Mouse (Mus musculus) frontal cortex, postnatal 14 days (tissue): ENCODE measurements around the gene Bicc1.

Experiments used
- DNase-seq, 2 experiments: peaks; one replicate each; pipeline ENCODE4 v3.0.0; 2022; ENCODE audit warnings: low spot score in 2 of 2

The Bicc1 gene

DNA sequence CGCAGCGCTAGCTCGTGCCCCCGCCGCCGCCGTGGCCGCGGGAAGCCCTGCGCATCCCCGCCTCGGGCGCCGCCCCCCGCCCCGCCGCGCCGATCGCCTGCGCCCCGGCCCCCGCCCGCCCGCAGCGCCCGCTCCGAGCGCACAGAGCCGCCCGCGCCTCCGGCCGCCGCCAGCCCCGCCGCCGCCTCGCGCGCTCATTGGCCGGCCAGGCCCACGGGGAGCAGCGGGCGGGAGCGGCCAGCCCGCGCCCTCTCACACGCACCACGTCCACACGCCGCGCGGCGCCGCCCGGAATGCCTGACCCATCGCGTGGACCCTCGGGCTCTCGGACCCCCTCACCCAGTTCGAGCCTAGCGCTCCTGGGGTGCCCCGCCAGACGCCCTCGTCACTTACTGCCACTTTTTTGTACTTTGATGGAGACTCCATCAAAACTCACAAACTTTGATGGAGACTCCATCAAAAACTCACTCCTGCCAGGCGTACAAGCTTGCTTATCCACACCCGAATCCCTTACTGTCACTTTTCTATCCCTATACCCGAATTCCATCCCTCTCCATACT, at the start of gene Bicc1:
Gene Bicc1, minus strand, starts transcription at position 25 of the 560 bp plus-strand sequence.
- DNase-seq, result no peak

DNA sequence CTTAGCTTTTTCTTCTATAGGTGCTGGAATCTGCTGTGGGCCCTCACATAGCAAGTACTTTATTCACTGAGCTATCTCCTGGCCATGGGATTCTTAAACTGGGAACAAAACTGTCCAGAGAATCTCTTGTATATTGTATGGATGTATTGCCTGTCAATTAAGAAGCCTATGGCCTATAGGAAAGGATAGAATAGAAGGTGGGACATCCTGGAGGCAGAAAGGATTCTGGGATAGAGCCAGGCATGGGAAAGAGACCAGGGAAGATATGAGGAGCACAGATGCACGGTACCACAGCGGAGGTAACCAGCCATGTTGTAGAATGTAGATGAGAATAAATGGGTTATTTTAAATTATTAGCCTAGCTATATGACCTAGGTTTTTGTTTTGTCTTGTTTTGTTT, 42.0 kb upstream of the Bicc1 start:
- no peak for DNase-seq

DNA sequence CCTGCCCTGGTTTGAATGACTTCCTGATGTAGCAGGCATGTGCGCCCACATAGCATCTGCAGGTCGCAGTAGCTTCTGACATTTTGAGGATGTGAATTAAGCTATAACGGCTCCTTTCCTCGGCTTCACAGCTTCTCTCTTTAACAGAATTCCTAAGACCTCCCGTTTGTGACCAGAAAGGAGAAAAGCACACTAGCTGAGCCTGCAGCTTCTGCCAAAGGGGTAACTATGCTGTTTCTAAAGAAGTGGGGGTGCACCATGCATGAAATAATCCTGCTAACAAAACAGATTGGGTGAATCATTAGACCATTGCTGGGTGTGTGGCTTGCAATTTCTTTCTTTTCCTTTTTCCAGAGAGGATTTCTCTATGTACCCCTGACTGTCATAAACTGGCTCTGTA, 41.5 kb upstream of the Bicc1 start:
- DNase-seq, result no peak

DNA sequence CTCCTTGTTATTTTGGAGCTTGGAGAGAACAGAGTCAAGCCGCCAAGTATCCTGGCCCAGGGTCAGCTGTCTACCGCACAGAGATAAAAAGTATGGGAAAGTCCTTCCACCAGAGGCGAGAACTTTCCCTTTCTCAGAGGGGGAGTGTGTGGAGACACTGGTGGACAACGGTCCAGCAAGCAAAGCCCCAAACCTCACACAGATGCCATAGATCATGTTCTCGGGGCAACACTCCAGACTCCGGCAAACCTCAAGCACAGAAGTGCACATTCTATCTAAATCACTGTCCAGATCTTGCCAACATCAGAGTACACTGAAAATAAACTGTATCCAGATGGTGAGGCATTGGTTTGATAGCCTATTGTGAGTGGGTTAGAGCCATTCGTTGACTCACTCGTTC, 39.2 kb upstream of the Bicc1 start:
- no peak for DNase-seq

DNA sequence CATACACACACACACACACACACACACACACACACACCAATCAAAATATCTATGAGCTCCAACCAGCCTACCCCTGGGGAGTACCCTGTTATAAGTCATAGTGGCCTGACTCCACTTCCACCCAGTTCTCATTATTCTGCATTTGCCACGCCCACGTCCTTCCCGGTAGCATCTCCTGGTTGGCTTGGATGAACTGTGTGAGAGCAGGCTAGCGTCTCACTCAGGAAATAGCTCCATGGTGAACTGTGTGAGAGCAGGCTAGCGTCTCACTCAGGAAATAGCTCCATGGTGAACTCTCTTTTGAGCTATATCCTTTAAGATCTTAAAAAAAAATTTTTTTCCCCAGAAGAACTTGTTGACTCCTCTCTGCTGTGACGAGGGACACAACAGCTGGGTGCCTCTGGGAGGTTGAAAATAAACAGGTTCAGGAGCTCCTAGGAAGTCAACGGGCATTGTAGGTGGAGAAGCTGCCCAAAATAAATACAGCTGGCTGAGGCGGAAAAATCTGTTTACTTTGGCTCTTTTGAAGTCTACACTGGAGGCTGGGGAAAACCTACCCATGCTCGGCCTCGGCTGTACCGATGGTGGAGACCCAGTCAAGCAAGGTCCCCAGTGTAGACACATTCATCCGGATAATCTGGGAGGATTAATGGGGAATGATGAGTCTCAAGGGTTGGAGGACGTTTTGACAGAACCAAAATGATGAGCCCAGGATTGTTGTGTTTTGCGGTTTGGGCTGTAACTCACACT, 37.7 kb upstream of the Bicc1 start:
- no peak for DNase-seq

DNA sequence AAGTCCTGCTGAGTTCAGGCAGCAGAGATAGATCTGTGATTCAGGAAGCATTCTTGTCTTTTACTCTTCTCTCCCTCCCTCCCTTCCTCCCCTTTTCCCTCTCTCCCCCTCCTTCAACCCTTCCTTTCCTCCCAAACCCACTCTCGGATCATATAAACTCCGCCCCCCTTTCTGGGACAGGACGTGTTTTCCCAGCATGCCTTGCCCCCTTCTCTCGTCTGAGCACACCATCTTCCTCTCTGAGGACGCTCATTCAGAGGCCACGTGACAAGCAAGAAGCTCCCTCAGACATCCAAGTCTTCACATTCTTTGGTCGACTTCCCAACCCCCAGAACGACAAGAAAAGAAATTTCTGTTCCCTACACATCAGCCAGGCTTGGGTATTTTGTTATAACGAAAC, 36.0 kb upstream of the Bicc1 start:
- DNase-seq, result no peak

DNA sequence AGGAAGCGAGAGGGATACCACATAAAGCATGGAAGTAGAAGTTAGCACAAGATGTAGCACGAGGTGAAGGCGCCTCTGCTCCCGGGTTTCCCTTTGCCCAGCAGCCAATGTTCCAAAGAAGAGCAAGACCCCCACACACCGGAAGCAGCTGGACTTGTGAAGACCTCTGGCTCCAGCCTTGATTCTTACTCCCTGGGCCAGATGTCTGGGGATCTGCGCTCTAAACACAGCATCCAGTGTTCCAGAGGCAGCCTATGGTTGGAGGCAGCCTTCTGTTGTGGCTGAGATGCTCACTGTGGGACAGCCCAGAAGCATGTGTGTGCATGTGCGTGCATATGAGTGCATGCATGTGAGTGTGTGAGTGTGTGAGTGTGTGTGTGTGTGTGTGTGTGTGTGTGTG, 35.2 kb upstream of the Bicc1 start:
- no peak for DNase-seq

DNA sequence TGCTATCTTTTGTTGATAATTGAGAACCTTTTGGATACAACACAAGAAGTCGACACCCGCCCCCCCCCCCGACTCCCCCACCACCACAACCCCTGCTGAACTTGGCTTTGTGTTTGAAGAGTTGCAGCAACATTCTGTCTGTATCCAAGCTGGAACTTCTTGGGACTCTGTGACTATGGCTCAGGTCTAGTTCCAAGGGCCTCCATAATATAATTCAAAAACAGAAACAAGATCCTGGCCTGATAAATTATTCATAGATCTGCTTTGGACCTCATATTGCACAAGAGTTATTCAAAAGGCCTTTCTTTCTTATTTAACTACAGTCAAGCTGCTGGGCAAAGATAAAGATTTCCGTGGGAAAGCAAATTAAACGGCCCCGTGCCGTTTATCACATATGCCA, 33.8 kb upstream of the Bicc1 start:
- DNase-seq, result no peak

DNA sequence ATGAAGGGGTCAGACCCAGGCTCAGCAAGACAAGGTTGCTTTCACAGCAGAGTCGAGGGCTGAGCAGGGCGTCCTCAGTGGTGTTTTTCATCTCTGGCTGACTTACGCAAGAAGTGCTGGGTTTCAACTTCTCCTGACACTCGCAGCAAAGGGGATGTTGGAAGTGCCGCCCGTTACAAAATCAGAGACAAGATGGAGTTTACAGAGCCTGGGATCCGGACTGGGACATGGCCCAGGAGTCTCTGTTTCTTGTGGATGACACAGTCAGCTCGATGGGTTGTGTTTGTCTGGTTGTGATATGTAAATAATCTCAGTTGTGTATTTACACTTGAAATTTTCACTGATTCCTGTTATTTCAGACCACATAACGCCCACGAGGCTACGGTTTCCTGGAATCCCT, 33.4 kb upstream of the Bicc1 start:
- DNase-seq, result no peak

DNA sequence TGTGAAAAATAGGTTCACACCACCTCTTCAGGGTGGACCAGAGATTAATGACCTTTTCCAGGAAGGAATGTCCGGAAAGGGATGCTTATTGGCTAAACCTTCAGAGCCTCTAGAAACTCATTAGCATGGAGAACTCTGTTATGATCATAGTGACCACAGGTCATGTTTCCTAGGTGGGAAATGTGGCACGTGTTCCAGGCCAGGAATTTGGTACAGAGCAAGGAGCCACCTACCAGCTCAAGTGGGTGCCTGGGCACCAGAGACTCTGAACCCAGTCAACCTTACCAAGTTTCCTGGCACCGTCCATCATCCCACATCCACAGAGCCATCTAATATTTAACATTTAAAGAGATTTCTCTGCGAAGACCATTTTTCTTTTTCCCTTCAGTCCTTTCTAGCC, 29.2 kb upstream of the Bicc1 start:
- DNase-seq, result no peak

DNA sequence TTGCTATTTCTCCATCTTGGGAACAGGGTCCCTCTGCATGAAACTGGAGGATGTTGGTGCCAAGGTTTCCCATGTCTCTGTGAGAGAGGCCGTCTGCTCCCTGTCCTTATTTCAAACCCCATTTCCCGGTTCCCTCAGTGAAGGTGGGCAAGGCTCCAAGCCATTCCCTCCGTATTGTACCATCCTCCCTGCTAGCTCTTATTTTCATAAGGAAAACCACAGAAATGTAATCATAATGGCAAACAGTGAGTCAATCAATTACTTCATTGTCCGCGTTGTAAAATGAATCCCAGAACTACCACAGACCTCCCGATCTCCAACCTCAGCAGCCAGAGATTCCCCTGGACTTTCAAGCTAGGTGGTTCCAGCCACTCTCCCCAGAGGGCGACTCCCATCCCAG, 25.6 kb upstream of the Bicc1 start:
- no peak for DNase-seq

DNA sequence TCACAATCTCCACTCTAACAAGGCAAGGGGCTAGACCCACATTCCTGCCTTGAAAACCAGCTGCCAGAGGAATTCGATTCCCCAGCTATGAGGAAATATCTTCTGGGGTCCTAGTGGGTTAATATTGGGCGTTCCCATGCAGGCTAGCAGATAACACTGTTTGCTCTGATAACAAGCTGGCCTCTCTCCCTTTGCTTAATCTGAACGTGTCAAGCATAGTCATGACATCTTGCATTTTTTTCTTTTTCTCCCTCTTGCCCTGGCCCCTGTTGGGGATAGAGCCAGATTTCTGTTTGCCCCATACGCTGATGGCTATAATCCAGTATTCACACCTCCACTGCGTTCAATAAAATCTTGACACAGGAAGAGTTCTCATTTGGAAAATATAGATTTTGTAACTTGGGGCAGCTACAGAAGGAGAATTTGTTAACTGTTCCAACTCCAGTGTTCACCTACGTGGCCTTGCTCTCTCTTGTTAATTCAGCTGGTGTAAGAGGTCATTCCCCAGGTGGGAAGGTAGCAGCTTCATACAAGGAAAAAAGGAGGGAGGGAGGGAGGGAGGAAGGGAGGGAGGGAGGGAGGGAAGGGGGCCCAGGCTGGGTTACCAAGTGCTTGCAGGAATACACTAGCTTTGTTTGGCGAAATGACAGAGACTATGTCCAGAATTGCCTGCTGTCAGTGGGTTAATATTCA, 24.0 kb upstream of the Bicc1 start:
- no peak for DNase-seq

DNA sequence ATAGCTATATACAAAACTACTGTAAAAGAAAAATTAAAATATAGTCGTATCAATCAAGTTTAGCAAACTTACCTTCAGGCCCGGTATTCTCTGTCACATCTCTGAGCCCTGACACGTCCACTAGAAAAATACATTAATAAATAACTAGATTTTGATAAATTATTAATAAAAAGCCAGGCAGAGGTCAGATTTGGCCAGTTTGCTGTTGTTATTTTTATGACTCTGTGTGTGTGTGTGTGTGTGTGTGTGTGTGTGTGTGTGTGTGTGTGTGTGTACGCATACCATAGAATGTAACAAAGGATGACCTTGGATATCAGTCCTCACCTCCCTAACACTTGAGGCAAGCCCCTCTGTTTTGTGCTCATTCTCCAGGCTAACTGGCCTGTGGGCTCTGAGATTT, 22.4 kb upstream of the Bicc1 start:
- no peak for DNase-seq

DNA sequence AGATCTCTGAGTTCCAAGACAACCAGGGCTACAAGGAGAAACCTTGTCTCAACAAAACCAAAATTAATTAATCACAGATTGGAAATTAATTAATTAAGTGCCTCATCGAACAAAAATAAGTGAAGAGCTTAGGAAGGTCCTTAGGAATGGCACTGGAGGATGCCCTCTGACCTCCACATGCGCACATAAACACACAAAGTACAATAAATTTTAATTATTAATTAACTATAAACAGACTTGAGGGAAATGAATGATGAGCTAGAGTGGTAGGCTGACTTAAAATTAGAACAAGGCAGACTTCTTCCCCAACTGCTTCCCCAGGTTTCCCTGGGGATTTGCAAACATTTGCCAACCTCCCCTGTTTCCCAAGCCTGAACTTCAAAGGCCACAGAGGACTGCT, 21.6 kb upstream of the Bicc1 start:
- no peak for DNase-seq

DNA sequence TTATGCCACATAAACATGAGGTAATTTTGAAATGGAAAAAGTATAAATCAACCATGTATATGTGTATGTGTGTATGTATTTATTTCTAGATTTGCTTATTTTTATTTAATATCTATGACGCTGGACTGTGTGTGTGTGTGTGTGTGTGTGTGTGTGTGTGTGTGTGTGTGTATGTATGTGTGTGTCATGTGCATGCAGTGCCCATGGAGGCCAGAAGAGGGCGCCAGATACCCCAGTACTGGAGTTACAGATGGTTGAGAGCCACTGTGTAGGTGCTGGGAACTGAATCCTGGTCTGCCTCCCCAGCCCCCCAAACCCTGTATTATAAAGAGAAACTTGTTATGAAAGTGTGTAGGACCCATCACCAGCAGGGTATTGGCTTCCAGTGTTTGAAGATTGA, 20.6 kb upstream of the Bicc1 start:
- no peak for DNase-seq

DNA sequence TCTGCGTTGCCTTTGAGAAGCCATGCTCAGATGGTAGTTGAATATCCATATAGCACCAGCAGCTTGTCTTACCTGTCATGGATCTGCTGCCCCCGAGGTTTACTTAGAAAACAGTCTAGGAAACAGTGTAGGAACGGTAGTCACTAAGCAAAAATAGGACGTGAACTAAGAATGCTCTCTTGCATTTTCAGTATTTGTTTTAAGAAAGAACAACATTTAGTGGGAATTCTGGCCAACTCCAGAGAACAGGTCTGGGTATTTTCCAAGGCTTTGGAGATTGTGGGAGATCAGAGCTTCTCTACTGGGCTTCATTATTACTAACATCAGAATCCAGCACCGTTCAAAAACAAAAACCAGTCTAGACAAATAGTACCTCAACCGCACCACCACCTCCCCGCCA, 17.7 kb upstream of the Bicc1 start:
- no peak for DNase-seq

DNA sequence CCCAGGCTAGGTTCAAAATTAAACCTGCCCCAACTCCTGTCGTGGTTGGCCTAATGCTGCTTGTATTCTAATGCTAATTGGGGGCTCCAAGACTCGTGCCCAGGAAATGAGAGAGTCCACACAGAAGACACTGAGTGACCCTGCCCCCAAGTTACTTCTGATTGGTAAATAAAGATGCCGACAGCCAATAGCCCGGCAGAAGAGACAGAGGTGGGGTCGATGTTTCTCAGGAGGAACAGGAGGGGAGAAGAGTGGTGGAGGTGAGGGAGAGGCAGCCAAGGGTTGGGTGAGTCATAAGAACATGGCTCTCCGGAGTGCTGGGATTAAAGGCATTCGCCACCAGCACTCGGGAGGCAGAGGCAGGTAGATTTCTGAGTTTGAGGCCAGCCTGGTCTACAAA, 16.8 kb upstream of the Bicc1 start:
- DNase-seq, result no peak

DNA sequence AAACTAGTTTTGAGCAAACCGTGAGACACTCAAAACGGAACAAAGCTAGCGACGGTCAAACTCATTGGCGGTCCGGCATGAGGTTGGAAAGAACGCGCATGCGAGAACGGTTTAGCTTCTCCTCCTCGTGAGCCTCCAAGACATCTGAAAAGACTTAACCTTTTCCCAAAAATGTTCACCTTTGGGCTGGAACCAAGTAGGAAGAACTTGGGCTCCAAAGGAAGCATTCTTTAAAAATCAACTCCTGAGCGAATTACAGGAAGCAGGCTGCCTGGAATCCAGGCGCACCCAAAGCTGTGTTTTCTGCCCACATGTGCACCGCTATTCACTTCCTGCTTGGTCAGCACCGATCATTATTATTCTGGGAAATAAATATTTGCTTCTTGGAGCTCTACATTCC, 15.8 kb upstream of the Bicc1 start:
- DNase-seq, result no peak

DNA sequence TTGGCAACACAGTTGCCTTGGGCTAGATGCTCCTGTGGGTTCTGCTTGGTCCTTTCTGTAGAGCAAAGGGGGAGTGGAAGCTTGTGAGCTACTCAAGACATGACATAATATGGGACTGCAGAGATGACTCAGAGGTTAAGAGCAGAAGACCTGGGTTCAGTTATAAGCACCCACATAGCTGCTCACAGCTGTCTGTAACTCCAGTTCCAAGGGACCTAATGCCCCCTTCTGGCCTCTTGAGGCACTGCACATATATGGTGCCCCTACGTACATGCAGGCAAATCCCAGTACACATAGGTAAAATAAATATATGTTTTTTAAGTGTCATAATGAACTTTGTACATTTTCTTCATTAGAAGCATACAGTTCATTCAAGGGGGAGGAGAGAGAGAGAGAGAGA, 11.9 kb upstream of the Bicc1 start:
- no peak for DNase-seq

DNA sequence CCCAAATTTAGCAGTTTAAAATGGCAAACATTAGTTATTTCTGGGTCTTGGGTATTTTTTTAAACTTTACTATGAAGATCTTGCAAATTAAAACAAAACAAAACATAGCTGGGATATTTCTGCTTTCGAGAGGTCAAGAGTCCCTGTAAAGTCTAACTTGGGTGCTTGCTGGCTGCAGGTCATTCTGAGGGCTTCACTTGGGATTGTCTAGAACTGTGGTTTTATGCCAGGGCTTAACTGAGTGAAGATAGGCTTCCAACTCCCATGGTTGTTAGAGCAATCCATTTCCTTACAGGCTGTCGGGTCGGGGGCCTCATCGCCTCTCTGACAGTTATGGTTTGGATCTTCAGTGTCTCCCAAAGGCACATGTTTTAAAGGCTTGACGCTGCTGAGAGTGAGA, 11.3 kb upstream of the Bicc1 start:
- DNase-seq, result no peak

DNA sequence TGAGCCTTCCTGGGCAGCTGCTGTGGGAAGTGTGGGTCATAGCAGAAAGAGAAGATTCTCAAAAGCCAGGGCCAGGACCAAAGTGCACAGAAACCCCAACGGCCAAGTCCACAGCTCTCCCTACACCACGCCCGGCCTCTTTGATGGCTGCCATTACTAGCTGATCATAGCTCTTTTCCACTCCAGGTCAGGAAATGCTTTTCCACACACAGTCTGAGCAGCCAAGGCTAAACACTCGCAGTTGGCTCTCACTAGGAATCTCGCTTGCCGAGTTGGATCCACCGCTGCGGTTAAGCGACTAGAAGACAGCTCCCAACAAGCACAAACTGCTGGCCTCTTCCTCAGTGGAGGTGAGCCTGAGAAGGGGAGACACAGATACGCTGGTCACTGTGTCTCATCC, 10.3 kb upstream of the Bicc1 start:
- DNase-seq, result no peak

DNA sequence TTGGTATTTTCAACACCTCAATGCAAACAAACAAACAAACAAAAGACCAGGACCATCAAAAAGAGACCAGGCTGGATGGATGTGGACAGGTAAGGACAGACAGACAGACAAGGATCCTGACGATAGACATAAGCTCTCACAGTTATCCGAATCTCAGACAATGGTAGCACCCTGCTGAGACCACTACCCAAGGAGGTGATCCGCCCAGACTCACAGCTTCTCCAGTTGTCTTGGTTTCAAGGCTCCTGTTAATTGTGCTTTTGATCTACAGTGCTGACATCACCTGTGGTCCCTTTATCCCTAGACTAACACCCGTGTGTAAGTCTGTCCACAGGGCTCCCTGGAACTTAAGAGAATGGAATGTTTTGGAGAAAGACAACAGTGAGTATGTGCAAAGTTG, 9.7 kb upstream of the Bicc1 start:
- DNase-seq, result no peak

DNA sequence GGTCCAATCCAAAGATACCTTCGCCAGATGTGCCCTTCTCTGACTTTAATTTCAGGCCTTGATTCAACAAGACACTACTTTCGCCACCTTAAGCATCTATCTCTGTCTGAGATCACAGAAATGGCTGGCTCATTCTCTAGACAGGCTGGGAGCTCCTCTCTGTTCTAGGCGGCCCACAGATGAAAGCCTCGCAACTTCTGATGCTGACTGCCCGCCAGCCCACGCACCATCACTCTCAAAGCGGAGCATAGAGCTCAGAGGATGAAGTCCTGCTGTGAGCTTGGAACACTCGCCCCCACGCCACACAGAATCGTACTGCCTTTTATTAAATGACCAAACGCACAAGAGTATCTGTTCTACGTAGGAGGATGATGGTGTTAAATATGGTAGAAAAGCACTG, 949 bp upstream of the Bicc1 start:
- no peak for DNase-seq
